Mouse (Mus musculus) CH12.LX (cell line): ENCODE data around the gene Spryd3. TPM values are rescaled to one million over a fixed set of nuclear protein-coding genes. Genes with fewer than 3 reads are reported as not detected.
A peak's percentile ranks its signal among the peaks of the same experiment; 100 is the strongest.

ENCODE experiments used
- DNase-seq: peaks from one replicate; pipeline ENCODE4 v3.0.0-alpha.2; 2013; ENCODE audit errors: extremely low read depth
- H3K27ac ChIP-seq: 2 replicates; pipeline ENCODE4 v1.5.1; 2012; ENCODE audit warnings: low read depth, mild to moderate bottlenecking, control low read depth, moderate library complexity; ENCODE audit not compliant: insufficient read depth
- H3K27me3 ChIP-seq: replicated peaks from 2 replicates; pipeline ENCODE3; 2012; ENCODE audit warnings: inconsistent platforms
- H3K36me3 ChIP-seq, 2 experiments: replicated peaks in 1 of 2; 2 replicates each; pipeline versions ENCODE3 to v1.6.1; 2012; ENCODE audit warnings: inconsistent platforms in 1 of 2, low read length in 1 of 2, mild to moderate bottlenecking in 1 of 2, mixed read lengths in 1 of 2, moderate library complexity in 1 of 2; ENCODE audit not compliant: control insufficient read depth in 1 of 2, insufficient read depth in 1 of 2
- H3K4me1 ChIP-seq, 2 experiments: 2 replicates each; pipeline ENCODE4 v1.6.1; 2012; ENCODE audit warnings: inconsistent platforms in 1 of 2, moderate library complexity in 1 of 2; ENCODE audit not compliant: insufficient read depth in 2 of 2, control insufficient read depth in 1 of 2
- H3K4me2 ChIP-seq: 2 replicates; pipeline ENCODE4 v1.6.1; 2012; ENCODE audit warnings: low read depth, mild to moderate bottlenecking, control low read depth; ENCODE audit not compliant: poor library complexity, insufficient read depth, severe bottlenecking
- H3K4me3 ChIP-seq, 3 experiments: fragments of 150-350 bp in 1 of 3; sonication (generic) in 1 of 3; replicated peaks in 1 of 3; 2 replicates each; pipeline versions ENCODE3 to v1.5.1; 2011 to 2012; ENCODE audit warnings: low read depth in 2 of 3, low read length in 2 of 3, mild to moderate bottlenecking in 2 of 3, moderate library complexity in 2 of 3, control low read depth in 1 of 3, improper control_type of control experiment in 1 of 3, inconsistent platforms in 1 of 3, mixed read lengths in 1 of 3; ENCODE audit not compliant: poor library complexity in 1 of 3
- H3K79me2 ChIP-seq: replicated peaks from 2 replicates; pipeline ENCODE4 v1.6.1; 2012; ENCODE audit warnings: mild to moderate bottlenecking, moderate library complexity; ENCODE audit not compliant: control insufficient read depth, poor library complexity, insufficient read depth, severe bottlenecking; ENCODE audit errors: extremely low read depth
- H3K9ac ChIP-seq: 2 replicates; pipeline ENCODE4 v1.6.1; 2012; ENCODE audit warnings: low read depth, mild to moderate bottlenecking, control low read depth, moderate library complexity; ENCODE audit not compliant: insufficient read depth
- H3K9me3 ChIP-seq: replicated peaks from 2 replicates; pipeline ENCODE3; 2012; ENCODE audit warnings: low read length, inconsistent platforms, mixed read lengths
- CHD1 ChIP-seq: IDR thresholded peaks from 2 replicates; pipeline ENCODE4 v1.6.1; 2012; ENCODE audit warnings: low read depth, low read length, improper control_type of control experiment, inconsistent platforms
- E2F4 ChIP-seq: IDR thresholded peaks from 2 replicates; pipeline ENCODE4 v1.6.1; 2011; ENCODE audit warnings: low read depth, low read length, improper control_type of control experiment; ENCODE audit not compliant: insufficient replicate concordance
- ELF1 ChIP-seq: IDR thresholded peaks from 2 replicates; pipeline ENCODE4 v1.6.1; 2014; ENCODE audit warnings: low read depth, mild to moderate bottlenecking, inconsistent platforms, low read length, improper control_type of control experiment
- EP300 ChIP-seq: IDR thresholded peaks from 2 replicates; pipeline ENCODE4 v1.6.1; 2011; ENCODE audit warnings: low read length, improper control_type of control experiment
- IRF4 ChIP-seq: IDR thresholded peaks from 2 replicates; pipeline ENCODE4 v1.6.1; 2014; ENCODE audit warnings: low read depth, mild to moderate bottlenecking, inconsistent platforms, low read length, improper control_type of control experiment
- JUN ChIP-seq: IDR thresholded peaks from 2 replicates; pipeline ENCODE4 v1.6.1; 2011; ENCODE audit warnings: low read depth, mild to moderate bottlenecking, low read length, improper control_type of control experiment, moderate library complexity; ENCODE audit not compliant: insufficient read depth
- MAFK ChIP-seq: IDR thresholded peaks from 2 replicates; pipeline ENCODE4 v1.6.1; 2011; ENCODE audit warnings: low read length, improper control_type of control experiment; ENCODE audit not compliant: insufficient replicate concordance
- MAX ChIP-seq: IDR thresholded peaks from 2 replicates; pipeline ENCODE4 v1.6.1; 2011; ENCODE audit warnings: low read length, improper control_type of control experiment
- MXI1 ChIP-seq: IDR thresholded peaks from 2 replicates; pipeline ENCODE4 v1.6.1; 2011; ENCODE audit warnings: mild to moderate bottlenecking, low read depth, low read length, improper control_type of control experiment
- NELFE ChIP-seq: IDR thresholded peaks from 2 replicates; pipeline ENCODE4 v1.6.1; 2011; ENCODE audit warnings: low read depth, low read length, improper control_type of control experiment
- POLR2AphosphoS2 ChIP-seq: IDR thresholded peaks from 2 replicates; pipeline ENCODE4 v1.6.1; 2011; ENCODE audit warnings: low read depth, low read length, improper control_type of control experiment
- RAD21 ChIP-seq: IDR thresholded peaks from 2 replicates; pipeline ENCODE4 v1.6.1; 2011; ENCODE audit warnings: low read depth, mild to moderate bottlenecking, low read length, improper control_type of control experiment, moderate library complexity
- RCOR1 ChIP-seq: conservative IDR thresholded peaks from 2 replicates; pipeline ENCODE4 v1.6.1; 2012; ENCODE audit warnings: low read depth, mild to moderate bottlenecking, inconsistent platforms, low read length, improper control_type of control experiment
- SIN3A ChIP-seq: IDR thresholded peaks from 2 replicates; pipeline ENCODE4 v1.6.1; 2012; ENCODE audit warnings: low read length, improper control_type of control experiment, inconsistent platforms
- TBP ChIP-seq: conservative IDR thresholded peaks from 2 replicates; pipeline ENCODE4 v1.6.1; 2011; ENCODE audit warnings: low read depth, low read length, improper control_type of control experiment
- USF2 ChIP-seq: conservative IDR thresholded peaks from 2 replicates; pipeline ENCODE4 v1.6.1; 2011; ENCODE audit warnings: low read depth, low read length, improper control_type of control experiment
- ZKSCAN1 ChIP-seq: IDR thresholded peaks from 2 replicates; pipeline ENCODE4 v1.6.1; 2012; ENCODE audit warnings: low read depth, inconsistent platforms, low read length, improper control_type of control experiment, borderline replicate concordance
- ZMIZ1 ChIP-seq: IDR thresholded peaks from 2 replicates; pipeline ENCODE4 v1.6.1; 2012; ENCODE audit warnings: low read depth, mild to moderate bottlenecking, inconsistent platforms, low read length, improper control_type of control experiment
- dilution Hi-C: fragments of 300-500 bp; cut with MboI; formaldehyde crosslinking; loops from 2 replicates; pipeline ENCODE4 v1.14.3; 2020; ENCODE audit warnings: low sequenced_read_pairs; ENCODE audit not compliant: extremely low pct_unique_long_range_greater_than_20kb, extremely low pct_ligation_motif_present
- in situ Hi-C: fragments of 300-500 bp; cut with MboI; formaldehyde crosslinking; loops from 3 replicates; pipeline ENCODE4 v1.14.3; 2019; ENCODE audit warnings: low sequenced_read_pairs, low pct_ligation_motif_present, low pct_unique_long_range_greater_than_20kb, mixed read lengths
- polyA plus RNA-seq: library from polyadenylated mRNA; unstranded; fragments of >175 nt; gene quantifications from 2 replicates; pipeline ENCODE4 v1.2.1, GENCODE M21; 2012; ENCODE audit warnings: low read depth; ENCODE audit not compliant: insufficient read length
- total RNA-seq, 2 experiments: library from RNA; depleted of rRNA; stranded (reverse); fragments of 300-350 nt in 1 of 2; fragments of >200 nt in 1 of 2; gene quantifications; 2 replicates each; pipeline ENCODE4 v1.2.3; 2012 to 2014

The Spryd3 gene
- total and polyA plus RNA-seq, 3 experiments, result 21.5 to 25.7 (median 21.6) TPM

- no peaks in the 10 kb centered on the region for H3K9me3 ChIP-seq
- peaks cover under 1% of the 10 kb centered on the region for H3K27me3 ChIP-seq
- in situ Hi-C loops (no loop called here), dilution Hi-C loops (no loop called here)
- no peak overlapping the region for H3K4me3 ChIP-seq
- H3K9ac ChIP-seq, result no peak overlapping the region
- H3K4me1 ChIP-seq, result peaks cover 10 to 60% of the 10 kb centered on the region in 2 experiments
- no peak for DNase-seq
- TF ChIP-seq MXI1, result no peak
- no peak for TF ChIP-seq RAD21
- TF ChIP-seq MAX, result no peak
- TF ChIP-seq NELFE, result no peak
- TF ChIP-seq SIN3A, result no peak
- no peak for TF ChIP-seq TBP
- no peak for TF ChIP-seq POLR2AphosphoS2
- no peak for TF ChIP-seq USF2
- no peak for TF ChIP-seq E2F4
- TF ChIP-seq CHD1, result no peak
- no peak for TF ChIP-seq RCOR1
- no peak for TF ChIP-seq IRF4
- TF ChIP-seq JUN, result no peak
- H3K4me2 ChIP-seq, result no peak overlapping the region
- peaks cover 14% of the 10 kb centered on the region for H3K79me2 ChIP-seq
- no peak overlapping the region for H3K27ac ChIP-seq
- H3K36me3 ChIP-seq, result peaks cover 75 to 94% of the 10 kb centered on the region in 2 experiments
These were observed 41.9 kb downstream of the Spryd3 start for GRCm38 (mm10) chr15:102094157-102094556.

GRCm38 (mm10) chr15:102092222-102092621 is 43.8 kb downstream of the Spryd3 start:
- no peak overlapping the region for H3K4me2 ChIP-seq
- H3K36me3 ChIP-seq, result peaks cover 87 to 95% of the 10 kb centered on the region in 2 experiments
- dilution Hi-C loops (no loop called here), in situ Hi-C loops (no loop called here)
- no peak overlapping the region for H3K4me3 ChIP-seq
- DNase-seq, result no peak
- TF ChIP-seq ZKSCAN1 (no peak), EP300 (no peak), NELFE (no peak)
- no peak overlapping the region for H3K9ac ChIP-seq
- no peaks in the 10 kb centered on the region for H3K9me3 ChIP-seq
- H3K79me2 ChIP-seq, result peaks cover 14% of the 10 kb centered on the region
- H3K27me3 ChIP-seq, result no peaks in the 10 kb centered on the region
- H3K4me1 ChIP-seq, result peaks cover 12 to 74% of the 10 kb centered on the region in 2 experiments
- H3K27ac ChIP-seq, result no peak overlapping the region

DNA sequence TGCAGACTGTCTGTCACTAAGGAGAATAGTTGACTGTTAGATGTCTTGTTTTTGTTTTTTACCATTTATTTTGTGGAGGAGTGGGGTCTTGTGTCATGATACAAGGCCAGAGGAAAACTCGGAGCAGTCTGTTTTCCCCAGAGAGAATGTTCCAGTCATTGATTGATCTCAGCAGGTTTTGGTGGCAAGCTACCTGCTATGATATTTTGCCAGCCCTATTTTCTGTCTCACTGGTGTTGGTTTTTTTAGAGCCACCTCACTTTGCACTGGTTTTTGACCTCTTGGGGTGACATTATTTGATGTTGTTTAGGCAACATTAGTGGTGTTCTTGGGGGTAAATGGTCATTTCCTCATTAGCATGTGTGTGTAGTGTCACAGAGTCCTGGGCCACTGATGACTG is 44.3 kb downstream of the Spryd3 start:
- dilution Hi-C loops (no loop called here), in situ Hi-C loops (no loop called here)
- TF ChIP-seq ZKSCAN1, result no peak
- TF ChIP-seq IRF4, result no peak
- no peak for TF ChIP-seq MAFK
- TF ChIP-seq ELF1, result no peak
- no peak for TF ChIP-seq ZMIZ1
- H3K79me2 ChIP-seq, result peaks cover 18% of the 10 kb centered on the region
- H3K4me1 ChIP-seq, result peaks cover 12 to 77% of the 10 kb centered on the region in 2 experiments
- H3K27ac ChIP-seq, result peak overlapping the region; percentile 65
- no peaks in the 10 kb centered on the region for H3K27me3 ChIP-seq
- H3K36me3 ChIP-seq, result peaks cover 91 to 98% of the 10 kb centered on the region in 2 experiments
- no peak for DNase-seq
- no peak overlapping the region for H3K4me3 ChIP-seq
- no peaks in the 10 kb centered on the region for H3K9me3 ChIP-seq
- H3K9ac ChIP-seq, result no peak overlapping the region
- no peak overlapping the region for H3K4me2 ChIP-seq
